Mouse (Mus musculus) limb, embryonic 12.5 days (tissue): ENCODE measurements around the gene Zfp36. TPM values are rescaled to one million over a fixed set of nuclear protein-coding genes. Genes with fewer than 3 reads are reported as not detected.

Experiments
- ATAC-seq: fragments of 200-750 bp; cut with Nextera tagmentation; 2 replicates; pipeline ENCODE4 v1.8.0; 2017; ENCODE audit warnings: low read depth, moderate TSS enrichment; ENCODE audit not compliant: insufficient number of reproducible peaks, insufficient read depth, low FRiP score, low TSS enrichment
- H3K27ac ChIP-seq: fragments of 300-500 bp; sonication (generic); 2 replicates; pipeline ENCODE4 v1.5.1; 2016; ENCODE audit warnings: mild to moderate bottlenecking, moderate library complexity
- H3K27me3 ChIP-seq: fragments of 300-500 bp; sonication (generic); 2 replicates; pipeline ENCODE4 v1.6.1; 2016; ENCODE audit warnings: mild to moderate bottlenecking, moderate library complexity
- H3K36me3 ChIP-seq: fragments of 300-500 bp; sonication (generic); 2 replicates; pipeline ENCODE4 v1.6.1; 2016; ENCODE audit warnings: mild to moderate bottlenecking, moderate library complexity
- H3K4me1 ChIP-seq: fragments of 300-500 bp; sonication (generic); replicated peaks from 2 replicates; pipeline ENCODE4 v1.6.1; 2016
- H3K4me2 ChIP-seq: fragments of 300-500 bp; sonication (generic); 2 replicates; pipeline ENCODE4 v1.6.1; 2016; ENCODE audit warnings: mild to moderate bottlenecking, moderate library complexity
- H3K4me3 ChIP-seq: fragments of 300-500 bp; sonication (generic); replicated peaks from 2 replicates; pipeline ENCODE4 v1.5.1; 2016; ENCODE audit warnings: mild to moderate bottlenecking
- H3K9ac ChIP-seq: fragments of 300-500 bp; sonication (generic); replicated peaks from 2 replicates; pipeline ENCODE4 v1.6.1; 2016; ENCODE audit warnings: mild to moderate bottlenecking, moderate library complexity
- H3K9me3 ChIP-seq: fragments of 300-500 bp; sonication (generic); 2 replicates; pipeline ENCODE4 v1.6.1; 2016; ENCODE audit warnings: mild to moderate bottlenecking, moderate library complexity
- WGBS: fragments of 180-500 bp; shearing (Covaris S2); methylation state at CpG from one replicate; pipeline ENCODE4 v1.1.7; 2016; 5-methylcytosine and 5-hydroxymethylcytosine counted together
- polyA plus RNA-seq: library from polyadenylated mRNA; unstranded; fragments of >200 nt; fragmentation: Nextera tagmentation; extraction: Ambion mirVana; gene quantifications from 2 replicates; pipeline ENCODE4 v1.2.1, GENCODE M21; 2016

Zfp36 gene
- polyA plus RNA-seq = 7.1 and 7.7 TPM in 2 replicates

- peaks cover 70% of the 10 kb centered on the region for H3K4me1 ChIP-seq
- no peaks in the 10 kb centered on the region for H3K27me3 ChIP-seq
- peak within 1 kb of the TSS; percentile 93 for H3K4me2 ChIP-seq
- WGBS = 51% methylated on average over 17 of the region's 17 CpGs
- H3K27ac ChIP-seq = peak within 1 kb of the TSS; percentile 99
- H3K36me3 ChIP-seq = peaks cover 15% of the 10 kb centered on the region
- H3K4me3 ChIP-seq = peak within 1 kb of the TSS; percentile 67
- no peaks in the 10 kb centered on the region for H3K9me3 ChIP-seq
- peak within 1 kb of the TSS; percentile 83 for H3K9ac ChIP-seq
- no peak for ATAC-seq
Observed at GRCm38 (mm10) chr7:28380237-28381016, at the start of gene Zfp36. Zfp36 (minus strand) TSS chr7:28380253.

GRCm38 (mm10) chr7:28427738-28428137, 47.7 kb upstream of the Zfp36 start:
- no peak overlapping the region for H3K9ac ChIP-seq
- H3K4me3 ChIP-seq = no peak overlapping the region
- no peak for ATAC-seq
- H3K9me3 ChIP-seq = no peaks in the 10 kb centered on the region
- H3K36me3 ChIP-seq = peaks cover 45% of the 10 kb centered on the region
- H3K27me3 ChIP-seq = no peaks in the 10 kb centered on the region
- no peak overlapping the region for H3K4me2 ChIP-seq
- no peak overlapping the region for H3K27ac ChIP-seq
- 0 out of 2 replicates have a peak, but pooled peaks cover 4% of the 10 kb centered on the region for H3K4me1 ChIP-seq

- Histone ChIP-seq H3K9ac (no peak overlapping the region), H3K4me2 (no peak overlapping the region), H3K9me3 (no peaks in the 10 kb centered on the region), H3K4me3 (no peak overlapping the region), H3K4me1 (no peaks in the 10 kb centered on the region), H3K27me3 (no peaks in the 10 kb centered on the region), H3K36me3 (peaks cover 66% of the 10 kb centered on the region), H3K27ac (no peak overlapping the region)
- no peak for ATAC-seq
- 100% methylated on average over 1 of the region's 1 CpGs for WGBS
Observed at GRCm38 (mm10) chr7:28423018-28423417, 43.0 kb upstream of the Zfp36 start.

DNA sequence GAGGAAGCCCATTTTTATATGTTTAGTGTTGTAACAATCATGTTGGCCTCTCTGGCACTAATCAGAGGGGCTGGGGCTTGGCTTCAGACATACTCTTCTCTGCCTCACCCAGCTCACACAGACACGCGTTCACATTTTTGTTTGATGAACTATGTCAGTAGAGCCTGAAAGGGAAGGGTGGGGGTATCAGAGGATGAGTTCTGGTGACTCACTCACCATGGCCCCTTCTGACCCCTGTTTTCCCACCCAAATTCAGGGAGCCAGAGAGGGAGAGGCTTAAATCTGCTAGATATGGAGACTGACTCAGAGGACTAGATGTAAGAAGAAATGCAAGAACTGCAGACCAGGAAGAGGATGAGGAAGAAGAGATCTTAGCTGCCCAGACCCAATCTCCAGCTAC, 39.4 kb upstream of the Zfp36 start:
- no peak for ATAC-seq
- 100% methylated on average over 2 of the region's 2 CpGs for whole genome bisulfite sequencing
- Histone ChIP-seq H3K27ac (no peak overlapping the region), H3K4me1 (no peaks in the 10 kb centered on the region), H3K4me2 (no peak overlapping the region), H3K9ac (no peak overlapping the region), H3K27me3 (no peaks in the 10 kb centered on the region), H3K9me3 (no peaks in the 10 kb centered on the region), H3K36me3 (peaks cover 96% of the 10 kb centered on the region), H3K4me3 (no peak overlapping the region)

DNA sequence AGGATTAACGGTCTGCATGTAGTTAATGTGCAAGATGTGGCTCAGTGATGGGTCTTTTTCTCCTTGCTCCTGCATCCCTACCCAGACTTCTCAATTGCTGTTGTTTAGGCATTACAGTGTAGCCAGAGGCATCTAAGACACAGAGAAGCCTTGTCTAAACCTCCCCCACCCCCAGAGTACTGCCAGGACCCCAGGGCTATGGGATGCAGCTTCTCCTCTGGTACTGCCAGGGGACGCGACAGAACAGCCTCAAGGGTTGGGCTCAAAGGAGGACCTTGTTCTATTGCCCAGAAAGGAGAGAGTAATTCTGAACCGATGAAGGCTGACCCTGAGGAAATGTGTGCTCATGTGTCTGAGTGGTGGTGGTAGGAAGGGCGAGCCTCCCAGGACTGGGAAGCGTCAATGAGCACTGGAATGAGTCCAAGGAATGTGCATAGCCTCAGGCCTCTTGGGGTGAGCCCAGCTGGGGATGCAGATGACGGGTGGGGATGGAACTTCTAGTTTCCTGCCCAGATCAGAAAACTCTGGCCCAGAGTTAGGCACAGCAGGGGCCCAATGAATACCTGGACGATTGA, 38.1 kb upstream of the Zfp36 start:
- Histone ChIP-seq H3K4me2 (no peak overlapping the region), H3K9me3 (no peaks in the 10 kb centered on the region), H3K27ac (no peak overlapping the region), H3K27me3 (no peaks in the 10 kb centered on the region), H3K9ac (no peak overlapping the region), H3K36me3 (peaks cover 98% of the 10 kb centered on the region), H3K4me3 (no peak overlapping the region), H3K4me1 (no peaks in the 10 kb centered on the region)
- ATAC-seq = no peak
- 82% methylated on average over 8 of the region's 8 CpGs for WGBS

DNA sequence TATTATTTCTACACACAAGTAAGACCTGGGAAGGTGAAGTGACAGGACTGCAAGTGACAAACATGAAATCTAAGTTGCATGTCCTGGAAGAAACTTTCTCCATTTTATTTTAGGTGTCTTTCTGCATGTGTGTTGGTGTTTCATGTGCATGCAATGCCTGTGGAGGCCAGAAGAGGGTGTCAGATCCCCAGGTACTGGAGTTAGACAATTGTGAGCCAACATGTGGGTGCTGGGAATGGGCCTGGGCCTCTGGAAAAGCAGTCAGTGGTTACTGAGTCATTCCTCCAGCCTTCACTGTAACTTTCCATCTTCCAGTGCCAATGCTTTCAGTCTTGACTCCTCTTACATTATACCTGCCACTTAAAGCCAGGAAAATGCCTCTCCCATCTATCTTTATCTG, 37.3 kb upstream of the Zfp36 start:
- H3K4me3 ChIP-seq = no peak overlapping the region
- ATAC-seq = no peak
- H3K4me1 ChIP-seq = no peaks in the 10 kb centered on the region
- H3K36me3 ChIP-seq = peaks cover 98% of the 10 kb centered on the region
- H3K9me3 ChIP-seq = no peaks in the 10 kb centered on the region
- no peaks in the 10 kb centered on the region for H3K27me3 ChIP-seq
- H3K4me2 ChIP-seq = no peak overlapping the region
- no peak overlapping the region for H3K27ac ChIP-seq
- H3K9ac ChIP-seq = no peak overlapping the region

GRCm38 (mm10) chr7:28412826-28413225, 32.8 kb upstream of the Zfp36 start:
- no peaks in the 10 kb centered on the region for H3K4me1 ChIP-seq
- H3K36me3 ChIP-seq = peaks cover 98% of the 10 kb centered on the region
- no peak for ATAC-seq
- no peak overlapping the region for H3K27ac ChIP-seq
- H3K9me3 ChIP-seq = no peaks in the 10 kb centered on the region
- no peak overlapping the region for H3K4me2 ChIP-seq
- H3K4me3 ChIP-seq = no peak overlapping the region
- H3K27me3 ChIP-seq = no peaks in the 10 kb centered on the region
- 91% methylated on average over 4 of the region's 4 CpGs for WGBS
- H3K9ac ChIP-seq = no peak overlapping the region

DNA sequence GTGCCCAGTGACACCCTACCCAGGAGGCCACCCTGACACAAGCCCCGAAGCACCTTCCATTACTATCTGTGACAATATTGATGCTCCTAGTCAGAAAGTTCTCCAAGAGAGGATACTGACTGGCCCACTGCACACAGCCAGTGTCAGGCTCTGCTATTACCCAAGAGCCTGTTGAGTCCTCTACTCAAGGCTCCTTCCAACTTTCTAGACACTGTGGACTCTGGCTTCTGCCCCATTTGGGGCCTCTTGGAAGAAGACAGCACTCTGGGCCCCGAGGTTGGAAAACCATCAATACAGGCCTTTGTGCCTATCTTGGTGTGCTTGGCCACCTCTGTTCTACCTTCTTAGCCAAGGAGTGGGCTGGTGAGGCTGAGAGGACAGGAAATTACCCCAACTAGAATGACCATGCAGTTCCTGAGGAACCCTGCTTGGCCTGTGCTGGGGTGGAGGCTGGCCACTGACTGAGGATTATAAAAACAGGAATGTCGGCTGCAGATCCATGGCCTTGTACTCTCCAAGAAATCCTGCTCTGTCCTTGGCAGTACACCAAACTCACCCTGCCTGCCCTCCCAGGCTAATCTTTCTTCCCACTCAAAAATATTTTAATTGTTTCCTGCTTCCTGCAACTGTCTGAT, 30.9 kb upstream of the Zfp36 start:
- Histone ChIP-seq H3K27ac (no peak overlapping the region), H3K36me3 (peaks cover 98% of the 10 kb centered on the region), H3K27me3 (no peaks in the 10 kb centered on the region), H3K4me3 (no peak overlapping the region), H3K9ac (no peak overlapping the region), H3K4me1 (no peaks in the 10 kb centered on the region), H3K4me2 (no peak overlapping the region), H3K9me3 (no peaks in the 10 kb centered on the region)
- 91% methylated on average over 3 of the region's 3 CpGs for WGBS
- no peak for ATAC-seq

DNA sequence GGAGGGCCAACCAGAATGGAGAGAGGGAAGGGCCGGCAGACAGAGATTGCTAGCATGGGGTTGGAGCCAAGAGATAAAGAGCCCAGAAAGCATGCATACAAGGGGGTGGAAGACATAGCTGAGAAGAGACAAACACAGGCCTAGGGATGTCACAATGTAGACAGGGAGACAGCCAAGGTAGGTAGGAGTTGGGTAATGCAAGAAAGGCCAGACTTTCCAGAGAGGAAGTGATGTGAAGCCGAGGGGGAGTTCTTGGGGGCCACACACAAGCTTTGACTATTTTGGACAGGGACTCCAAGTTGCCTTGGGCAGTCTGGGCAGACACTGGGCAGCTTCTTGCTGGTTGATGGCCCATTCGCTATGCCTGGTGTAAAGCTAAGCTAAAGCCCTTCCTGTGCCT, 21.9 kb upstream of the Zfp36 start:
- WGBS = 81% methylated on average over 3 of the region's 3 CpGs
- Histone ChIP-seq H3K4me2 (no peak overlapping the region), H3K9ac (0 out of 2 replicates have a peak overlapping the region, but pooled peaks have one; percentile 18), H3K9me3 (no peaks in the 10 kb centered on the region), H3K27ac (no peak overlapping the region), H3K36me3 (peaks cover 97% of the 10 kb centered on the region), H3K27me3 (no peaks in the 10 kb centered on the region), H3K4me1 (no peaks in the 10 kb centered on the region), H3K4me3 (no peak overlapping the region)
- no peak for ATAC-seq

DNA sequence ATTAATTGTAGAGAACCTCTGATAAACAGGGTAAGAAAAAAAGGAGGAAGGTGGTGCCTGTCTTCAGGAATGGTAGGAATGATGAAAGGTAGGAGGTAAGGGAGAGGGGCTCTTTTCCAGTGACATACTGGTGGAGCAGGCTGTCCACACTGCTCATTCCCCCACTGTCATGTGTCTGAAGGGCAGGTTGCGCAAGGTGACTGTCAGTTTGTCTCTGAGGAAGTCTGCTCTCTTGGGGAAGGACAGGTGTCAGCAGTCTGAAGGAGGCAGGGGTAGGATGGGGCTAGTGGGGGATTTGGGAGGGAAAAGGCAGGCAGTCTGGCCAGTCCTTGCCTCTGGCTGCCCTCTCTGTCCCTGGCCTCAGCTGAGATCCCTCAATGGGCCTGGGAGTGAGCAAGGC, 21.0 kb upstream of the Zfp36 start:
- Histone ChIP-seq H3K9ac (no peak overlapping the region), H3K4me2 (no peak overlapping the region), H3K27ac (no peak overlapping the region), H3K36me3 (peaks cover 97% of the 10 kb centered on the region), H3K9me3 (no peaks in the 10 kb centered on the region), H3K4me3 (no peak overlapping the region), H3K27me3 (no peaks in the 10 kb centered on the region), H3K4me1 (no peaks in the 10 kb centered on the region)
- WGBS = 100% methylated on average over 1 of the region's 1 CpGs
- ATAC-seq = no peak

DNA sequence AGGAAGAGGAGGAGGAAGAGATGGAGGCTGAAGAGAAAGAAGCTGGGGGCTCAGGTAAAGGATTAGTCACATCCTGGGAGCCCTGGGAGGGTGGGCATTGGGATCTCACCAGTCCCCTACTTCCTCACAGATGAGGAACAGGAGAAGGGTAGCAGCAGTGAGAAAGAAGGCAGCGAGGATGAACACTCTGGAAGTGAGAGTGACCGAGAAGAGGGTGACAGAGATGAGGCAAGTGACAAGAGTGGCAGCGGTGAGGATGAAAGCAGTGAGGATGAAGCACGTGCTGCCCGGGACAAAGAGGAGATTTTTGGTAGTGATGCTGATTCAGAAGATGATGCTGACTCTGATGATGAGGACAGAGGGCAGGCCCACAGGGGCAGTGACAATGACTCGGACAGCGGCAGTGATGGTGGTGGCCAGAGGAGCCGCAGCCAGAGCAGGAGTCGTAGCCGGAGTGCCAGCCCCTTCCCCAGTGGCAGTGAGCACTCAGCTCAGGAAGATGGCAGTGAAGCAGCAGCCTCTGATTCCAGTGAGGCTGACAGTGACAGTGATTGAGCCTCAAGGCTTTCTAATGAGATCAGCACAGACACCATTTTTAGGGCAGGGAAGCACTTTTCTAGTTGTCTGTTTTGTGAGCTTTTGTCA, 18.8 kb upstream of the Zfp36 start:
- 90% methylated on average over 10 of the region's 10 CpGs for WGBS
- H3K9me3 ChIP-seq = no peaks in the 10 kb centered on the region
- no peak overlapping the region for H3K27ac ChIP-seq
- H3K36me3 ChIP-seq = peaks cover 92% of the 10 kb centered on the region
- H3K4me1 ChIP-seq = peaks cover 5% of the 10 kb centered on the region
- H3K9ac ChIP-seq = no peak overlapping the region
- no peak overlapping the region for H3K4me3 ChIP-seq
- H3K27me3 ChIP-seq = no peaks in the 10 kb centered on the region
- H3K4me2 ChIP-seq = no peak overlapping the region
- ATAC-seq = no peak
